Mouse (Mus musculus) heart, postnatal 0 days (tissue): Measurements from ENCODE around the gene Med10.

Experiments
- CTCF ChIP-seq: IDR thresholded peaks from 2 replicates; pipeline ENCODE4 v1.5.1; 2016; ENCODE audit warnings: antibody characterized with exemption, control low read depth, low read depth
- EP300 ChIP-seq: IDR thresholded peaks from 2 replicates; pipeline ENCODE4 v1.6.1; 2016; ENCODE audit warnings: antibody characterized with exemption, low read depth

GRCm38 (mm10) chr13:69758979-69759378 is 43.2 kb upstream of the Med10 start:
- no peak for TF ChIP-seq CTCF
- no peak for TF ChIP-seq EP300
